Mouse (Mus musculus): ENCODE measurements around the gene Angel2. TPM values are rescaled to one million over a fixed set of nuclear protein-coding genes. Genes with fewer than 3 reads are reported as not detected.

Angel2 gene
- total RNA-seq, 2 experiments from 2014 or later, result 20.7 to 24.6 TPM

DNA sequence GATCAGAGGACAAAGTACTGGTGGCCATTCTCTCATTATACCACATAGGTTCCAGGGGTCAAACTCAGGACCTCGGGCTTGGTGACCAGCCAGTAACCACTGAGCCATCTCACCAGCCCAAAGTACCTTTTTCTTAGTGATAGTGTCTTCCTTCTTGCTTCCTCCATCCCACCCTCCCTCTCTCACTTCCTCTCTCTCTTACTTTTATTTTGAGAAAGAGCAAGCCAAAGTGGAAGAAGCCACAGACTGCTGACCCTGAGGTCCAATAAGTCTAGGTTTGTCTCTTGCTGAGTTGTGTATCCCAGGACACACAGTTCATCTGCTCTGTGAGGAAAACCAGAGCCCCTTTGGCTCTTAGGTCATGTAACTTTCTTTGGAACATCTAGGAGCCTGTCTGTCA, 55.6 kb downstream of the Angel2 start:
- no peak for DNase-seq

DNA sequence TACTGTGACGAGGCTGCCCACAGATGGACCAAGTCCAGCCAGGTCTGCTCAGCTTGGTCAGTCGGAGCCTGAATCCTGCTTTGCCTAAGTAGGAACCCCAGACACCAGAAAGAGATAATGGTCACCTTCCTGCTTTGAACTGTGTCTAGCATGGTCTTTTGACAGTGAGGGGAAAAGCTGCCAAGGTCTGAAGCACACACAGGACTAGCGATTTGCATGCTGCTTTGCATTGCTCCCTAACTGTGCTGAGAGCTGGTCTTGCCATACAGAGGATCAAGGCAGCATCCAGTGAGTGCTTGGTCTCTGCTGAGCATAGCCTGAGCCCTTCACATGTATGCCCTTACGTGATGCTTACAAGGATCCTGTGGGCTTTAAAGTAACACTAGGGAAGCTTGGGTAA, 56.5 kb downstream of the Angel2 start:
- no peak for DNase-seq

DNA sequence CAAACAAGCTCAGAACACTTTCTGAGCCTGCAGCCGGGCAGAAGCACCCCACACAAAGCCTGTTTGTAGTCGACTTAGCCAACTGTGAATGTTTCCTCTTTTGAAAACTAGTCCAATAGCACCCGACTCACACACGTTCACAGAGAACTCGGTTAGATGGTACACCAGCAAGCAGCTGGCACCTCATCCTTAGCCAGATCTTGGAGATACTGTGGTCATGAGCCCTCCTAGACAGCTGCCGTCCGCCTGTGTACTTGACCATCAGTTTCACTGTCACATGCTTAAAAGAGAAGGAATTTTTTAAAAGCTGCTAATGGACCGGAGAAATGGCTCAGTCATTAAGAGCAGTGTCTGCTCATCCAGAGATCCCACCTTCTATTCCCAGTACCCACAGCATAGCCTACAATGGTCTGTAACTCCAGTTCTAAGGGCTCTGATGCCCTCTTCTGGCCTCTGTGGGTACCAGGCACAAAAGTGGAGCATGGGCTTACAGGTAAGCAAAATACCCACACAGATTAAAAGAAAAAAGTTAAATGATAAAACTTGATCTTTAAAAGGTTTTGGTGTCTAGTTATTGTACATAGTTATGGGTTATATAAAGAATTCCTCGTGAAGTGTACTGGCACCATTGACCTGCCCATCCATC, 64.6 kb downstream of the Angel2 start:
- DNase-seq, result no peak

DNA sequence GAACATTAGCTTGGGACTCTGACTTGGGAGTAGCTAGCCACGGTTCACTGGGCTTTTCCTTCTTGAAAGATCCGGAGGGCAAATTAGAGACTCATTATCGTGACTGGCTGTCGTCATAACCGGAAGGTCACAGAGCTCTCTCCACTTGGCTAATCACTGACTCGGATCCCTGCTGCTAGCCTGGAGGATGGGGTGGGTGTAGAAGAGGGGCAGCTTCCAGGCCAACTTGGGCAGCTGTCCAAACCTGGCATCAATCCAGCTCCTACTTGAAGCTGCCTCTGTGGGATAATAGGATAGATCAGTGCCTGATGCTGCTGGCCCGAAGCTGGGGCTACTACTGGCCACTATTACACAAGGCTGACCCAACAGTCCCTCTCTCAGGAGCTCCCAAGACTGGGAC, 70.6 kb downstream of the Angel2 start:
- peak; percentile 52 for DNase-seq

DNA sequence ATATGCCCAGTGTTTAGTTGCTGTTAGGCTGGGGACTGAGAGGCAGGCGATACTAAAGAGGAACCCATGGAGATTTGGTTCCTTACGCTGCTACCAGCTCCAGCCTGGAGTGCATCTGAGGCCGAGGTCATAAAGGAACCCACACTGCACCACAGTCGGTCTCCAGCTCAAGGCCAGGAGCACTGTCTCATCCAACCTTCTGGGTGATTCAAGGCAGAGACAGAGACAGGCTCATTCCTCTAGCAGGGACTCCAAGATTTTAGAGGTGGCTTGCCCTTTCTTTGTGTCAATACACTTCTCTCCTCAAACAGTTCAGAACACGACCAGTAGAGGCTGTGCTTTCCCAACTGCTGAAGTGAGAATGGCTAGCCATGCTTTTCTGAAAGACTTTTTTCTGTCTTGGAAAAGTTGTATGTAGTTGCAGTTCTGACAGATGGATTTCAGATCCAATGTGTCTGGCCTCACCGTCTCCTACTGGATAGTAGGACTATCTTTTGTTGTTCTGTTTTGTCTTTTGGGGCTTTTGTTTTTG, 71.5 kb downstream of the Angel2 start:
- DNase-seq, result no peak

Other genes with a start within 250 kb of the Angel2 start
- gene Rps6kc1, start 13.3 kb upstream of the Angel2 start, total RNA-seq (2021), result 10 to 100 TPM; 11.2 to 14.8 TPM
- 1 to 10 TPM in 1 of 2 experiments, under 1 TPM in 1; 0.59 to 1.7 TPM for gene Vash2, start 54.2 kb downstream of the Angel2 start, total RNA-seq (2021)
- 10 to 100 TPM; 16.4 to 22.3 TPM for gene Flvcr1, start 101.0 kb downstream of the Angel2 start, total RNA-seq (2021)
- not detected for gene Spata45, start 111.5 kb downstream of the Angel2 start, total RNA-seq (2021)
- 10 to 100 TPM; 11.8 to 12.3 TPM for gene Tatdn3, start 137.8 kb downstream of the Angel2 start, total RNA-seq (2021)
- gene Nsl1, start 137.9 kb downstream of the Angel2 start, total RNA-seq (2021), result under 1 TPM; 0.26 to 0.56 TPM
- gene Batf3, start 172.7 kb downstream of the Angel2 start, total RNA-seq (2021), result under 1 TPM in 1 of 2 experiments, not detected in 1; 0.43 TPM
- gene Fam71a, start 239.7 kb downstream of the Angel2 start, total RNA-seq (2021), result not detected